In the genomic region with DNA sequence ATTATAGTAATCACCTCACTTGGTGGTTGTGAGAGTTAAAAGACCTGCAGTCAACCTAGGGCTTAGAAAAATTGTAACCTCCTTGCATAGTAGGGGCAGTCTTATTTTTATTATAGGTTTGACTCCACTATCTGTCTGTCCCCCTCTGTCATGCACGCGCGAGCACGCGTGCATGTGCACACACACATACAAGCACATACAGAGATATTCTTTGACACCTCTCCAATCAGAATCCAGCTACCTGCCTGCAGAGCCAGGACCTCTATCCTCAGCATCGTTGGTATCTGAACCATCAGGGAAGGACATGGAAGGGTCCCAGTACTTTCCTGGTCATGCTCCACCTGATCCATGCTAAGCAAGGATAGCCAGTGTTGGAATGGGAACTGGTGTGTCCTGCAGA, we compare ENCODE assay signal across 11 mouse cellular contexts. TPM values are rescaled to one million over a fixed set of nuclear protein-coding genes. Genes with fewer than 3 reads are reported as not detected.
DNase-seq lines count a peak whose midpoint lies in the region; ATAC-seq and TF ChIP-seq lines count a peak whose summit lies in the region.
"Had no signal": no experiment of that assay in that cellular context is flagged by ENCODE, and none has a peak within 500 bp of the region (broad histone marks: within the 10 kb centered on the region; RNA-seq: fewer than 3 reads in every experiment).

No protein-coding gene starts in this region.

- no peak for ATAC-seq in hindbrain, embryonic 12.5 days (ENCODE audit: low FRiP score)
- ATAC-seq in midbrain, postnatal 0 days (ENCODE audit: low FRiP score): no peak
- ATAC-seq in midbrain, embryonic 11.5 days (ENCODE audit: low FRiP score): no peak
- no peak for ATAC-seq in limb, embryonic 13.5 days (ENCODE audit: low FRiP score, low read depth)
- ATAC-seq: forebrain, embryonic 14.5 days had no signal

- H3K4me3 ChIP-seq in hindbrain, embryonic 10.5 days: peak overlapping the region; percentile 60; the same call in 1 of the 2 replicates
- H3K4me3 ChIP-seq in hindbrain, embryonic 12.5 days: no peak overlapping the region
- no peak overlapping the region for H3K4me3 ChIP-seq in midbrain, postnatal 0 days (ENCODE audit: low read depth, low read length)
- H3K4me3 ChIP-seq in midbrain, embryonic 11.5 days (ENCODE audit: low read depth, low read length): no peak overlapping the region
- peak overlapping the region; percentile 49 for H3K4me3 ChIP-seq in limb, embryonic 13.5 days

- H3K9ac ChIP-seq in hindbrain, embryonic 12.5 days: no peak overlapping the region
- H3K9ac ChIP-seq in midbrain, postnatal 0 days (replicated peaks; ENCODE audit: low read length, poor library complexity, severe bottlenecking): no peak overlapping the region
- no peak overlapping the region for H3K9ac ChIP-seq in midbrain, embryonic 11.5 days (ENCODE audit: low read length)
- no peak overlapping the region for H3K9ac ChIP-seq in limb, embryonic 13.5 days

- no peaks in the 10 kb centered on the region for H3K36me3 ChIP-seq in hindbrain, embryonic 10.5 days
- no peaks in the 10 kb centered on the region for H3K36me3 ChIP-seq in hindbrain, embryonic 12.5 days
- no peaks in the 10 kb centered on the region for H3K36me3 ChIP-seq in midbrain, postnatal 0 days (ENCODE audit: insufficient read depth, low read length)
- no peaks in the 10 kb centered on the region for H3K36me3 ChIP-seq in midbrain, embryonic 11.5 days (ENCODE audit: control insufficient read depth, insufficient read depth, low read length)
- H3K36me3 ChIP-seq in limb, embryonic 13.5 days: no peaks in the 10 kb centered on the region

- H3K9me3 ChIP-seq in hindbrain, embryonic 10.5 days: no peaks in the 10 kb centered on the region
- H3K9me3 ChIP-seq in hindbrain, embryonic 12.5 days (replicated peaks): no peaks in the 10 kb centered on the region
- H3K9me3 ChIP-seq in midbrain, postnatal 0 days (ENCODE audit: low read length): no peaks in the 10 kb centered on the region
- H3K9me3 ChIP-seq in midbrain, embryonic 11.5 days (ENCODE audit: control insufficient read depth, low read length): no peaks in the 10 kb centered on the region
- no peaks in the 10 kb centered on the region for H3K9me3 ChIP-seq in limb, embryonic 13.5 days

- no peak for TF ChIP-seq CTCF in midbrain, postnatal 0 days (IDR thresholded peaks at IDR 0.05)

- H3K27me3 ChIP-seq in hindbrain, embryonic 10.5 days (ENCODE audit: insufficient read depth, poor library complexity, severe bottlenecking): peaks cover 45% of the 10 kb centered on the region
- peaks cover 34% of the 10 kb centered on the region for H3K27me3 ChIP-seq in hindbrain, embryonic 12.5 days
- H3K27me3 ChIP-seq in midbrain, postnatal 0 days (ENCODE audit: insufficient read depth, low read length): no peaks in the 10 kb centered on the region
- peaks cover 12% of the 10 kb centered on the region; the same call in 1 of the 2 replicates for H3K27me3 ChIP-seq in midbrain, embryonic 11.5 days (ENCODE audit: control insufficient read depth, insufficient read depth, low read length)
- peaks cover 23% of the 10 kb centered on the region; the same call in 1 of the 2 replicates for H3K27me3 ChIP-seq in limb, embryonic 13.5 days

- H3K27ac ChIP-seq in hindbrain, embryonic 10.5 days: no peak overlapping the region
- H3K27ac ChIP-seq in hindbrain, embryonic 12.5 days: no peak overlapping the region
- H3K27ac ChIP-seq in midbrain, postnatal 0 days (ENCODE audit: low read depth, low read length): no peak overlapping the region
- no peak overlapping the region for H3K27ac ChIP-seq in midbrain, embryonic 11.5 days (ENCODE audit: low read depth, low read length)
- no peak overlapping the region for H3K27ac ChIP-seq in limb, embryonic 13.5 days

- 96% methylated on average over 6 of the region's 6 CpGs for WGBS in hindbrain, embryonic 10.5 days
- 93% methylated on average over 6 of the region's 6 CpGs for WGBS in hindbrain, embryonic 12.5 days
- WGBS in midbrain, postnatal 0 days: 95% methylated on average over 6 of the region's 6 CpGs
- WGBS in midbrain, embryonic 11.5 days: 91% methylated on average over 6 of the region's 6 CpGs
- WGBS in limb, embryonic 13.5 days: 88% methylated on average over 6 of the region's 6 CpGs

- no peak for DNase-seq in hindbrain, embryonic 10.5 days (ENCODE audit: low spot score)
- DNase-seq in midbrain, postnatal 0 days (ENCODE audit: low spot score): no peak
- no peak for DNase-seq in midbrain, embryonic 11.5 days (ENCODE audit: low spot score, missing footprints)
- DNase-seq in thymus, postnatal 0 days (ENCODE audit: low spot score): no peak
- no peak for DNase-seq in cerebellum, adult 9-11 months
- DNase-seq: adrenal gland, adult 2 months; cerebellum, adult 18-20 months had no signal

- peaks cover 64% of the 10 kb centered on the region for H3K4me1 ChIP-seq in hindbrain, embryonic 10.5 days (replicated peaks)
- peaks cover 17% of the 10 kb centered on the region for H3K4me1 ChIP-seq in hindbrain, embryonic 12.5 days
- no peaks in the 10 kb centered on the region for H3K4me1 ChIP-seq in midbrain, postnatal 0 days (ENCODE audit: insufficient read depth, low read length)
- H3K4me1 ChIP-seq in midbrain, embryonic 11.5 days (ENCODE audit: control insufficient read depth, insufficient read depth, low read length): peaks cover 3% of the 10 kb centered on the region
- peaks cover 43% of the 10 kb centered on the region for H3K4me1 ChIP-seq in limb, embryonic 13.5 days

- no peak overlapping the region for H3K4me2 ChIP-seq in hindbrain, embryonic 12.5 days (replicated peaks)
- 0 out of 2 replicates have a peak overlapping the region, but pooled peaks have one; percentile 77 for H3K4me2 ChIP-seq in midbrain, postnatal 0 days (ENCODE audit: low read depth, low read length, poor library complexity, severe bottlenecking)
- no peak overlapping the region for H3K4me2 ChIP-seq in midbrain, embryonic 11.5 days
- H3K4me2 ChIP-seq in limb, embryonic 13.5 days (replicated peaks): peak overlapping the region; percentile 81

RNA-seq across cellular contexts. Expression of a gene that starts 1.8 kb away (rescaled TPM):
- polyA plus RNA-seq in hindbrain, embryonic 10.5 days (2016; fragmentation: Nextera tagmentation; extraction: Ambion mirVana): 5.8 and 6.0 TPM in 2 replicates
- polyA plus RNA-seq in hindbrain, embryonic 12.5 days (2016; fragmentation: Nextera tagmentation; extraction: Ambion mirVana): 4.9 and 6.3 TPM in 2 replicates
- 7.6 and 9.0 TPM in 2 replicates for total RNA-seq in midbrain, postnatal 0 days (2014; rRNA removed)
- polyA plus RNA-seq in midbrain, postnatal 0 days (2015; fragmentation: Nextera tagmentation; extraction: Ambion mirVana): 5.2 and 6.0 TPM in 2 replicates
- 4.3 TPM in 2 replicates for polyA plus RNA-seq in midbrain, embryonic 11.5 days (2014; fragmentation: Nextera tagmentation; extraction: Ambion mirVana)
- polyA plus RNA-seq in limb, embryonic 13.5 days (2015; fragmentation: Nextera tagmentation; extraction: Ambion mirVana): 5.8 and 7.0 TPM in 2 replicates
- polyA plus RNA-seq in thymus, postnatal 0 days (2015; fragmentation: Nextera tagmentation; extraction: Ambion mirVana): 3.0 and 3.4 TPM in 2 replicates

RNA-seq across cellular contexts. Expression of a gene that starts 50.7 kb away (rescaled TPM):
- not detected in 2 replicates for polyA plus RNA-seq in hindbrain, embryonic 10.5 days (2016; fragmentation: Nextera tagmentation; extraction: Ambion mirVana)
- 0.22 TPM in 1 of 2 replicates, not detected in the other for polyA plus RNA-seq in hindbrain, embryonic 12.5 days (2016; fragmentation: Nextera tagmentation; extraction: Ambion mirVana)
- total RNA-seq in midbrain, postnatal 0 days (2014; rRNA removed): 0.05 TPM in 1 of 2 replicates, not detected in the other
- polyA plus RNA-seq in midbrain, postnatal 0 days (2015; fragmentation: Nextera tagmentation; extraction: Ambion mirVana): 0.05 TPM in 1 of 2 replicates, not detected in the other
- not detected in 2 replicates for polyA plus RNA-seq in midbrain, embryonic 11.5 days (2014; fragmentation: Nextera tagmentation; extraction: Ambion mirVana)
- not detected in 2 replicates for polyA plus RNA-seq in limb, embryonic 13.5 days (2015; fragmentation: Nextera tagmentation; extraction: Ambion mirVana)
- polyA plus RNA-seq in thymus, postnatal 0 days (2015; fragmentation: Nextera tagmentation; extraction: Ambion mirVana): not detected in 2 replicates
- total RNA-seq: adrenal gland, adult 2 months; ES-E14 had no signal
- polyA plus RNA-seq: adrenal gland, adult 2 months had no signal

Comparison
In these comparisons a context has a peak if more than half of its experiments do, and no peak if none do; other contexts are left out.
1. H3K4me3 ChIP-seq: peak in hindbrain, embryonic 10.5 days (single experiment) and limb, embryonic 13.5 days (single experiment); none in hindbrain, embryonic 12.5 days (single experiment), midbrain, postnatal 0 days (single experiment) and midbrain, embryonic 11.5 days (single experiment).
2. H3K4me2 ChIP-seq: peak in midbrain, postnatal 0 days (single experiment) and limb, embryonic 13.5 days (single experiment); none in hindbrain, embryonic 12.5 days (single experiment) and midbrain, embryonic 11.5 days (single experiment).